Mouse (Mus musculus) regulatory T cell (primary cell): ENCODE results near the gene Alpk3.

Source experiments
- in situ Hi-C: fragments of 300-600 bp; cut with MboI, MseI; formaldehyde crosslinking; loops from one replicate; pipeline ENCODE4 v1.15.1; 2025; ENCODE audit warnings: high pct_unique_total_duplicates

Alpk3 gene

DNA sequence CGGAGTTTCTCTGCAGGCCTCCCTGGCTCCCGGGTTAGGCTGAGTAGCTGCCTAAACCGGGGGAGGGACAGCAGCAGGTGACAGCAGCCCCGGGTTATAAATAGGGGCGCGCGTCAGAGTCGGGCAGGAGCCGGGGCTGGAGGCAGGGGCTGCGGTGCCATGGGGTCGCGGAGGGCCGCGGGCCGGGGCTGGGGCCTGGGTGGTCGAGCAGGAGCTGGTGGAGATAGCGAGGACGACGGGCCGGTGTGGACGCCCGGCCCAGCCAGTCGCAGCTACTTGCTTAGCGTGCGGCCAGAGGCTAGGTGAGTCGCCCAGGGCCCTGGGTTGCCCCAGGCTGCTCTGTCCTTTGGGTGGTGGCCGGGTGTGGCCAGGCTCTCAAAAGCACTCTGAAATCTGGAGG lies at the start of gene Alpk3:
TSS of gene Alpk3 (plus strand) at position 130 of the 400 bp plus-strand sequence.
- in situ Hi-C loops: loop anchor here (10.0 kb wide), 1 partner anchor 173 kb away; no protein-coding TSS in a partner anchor

DNA sequence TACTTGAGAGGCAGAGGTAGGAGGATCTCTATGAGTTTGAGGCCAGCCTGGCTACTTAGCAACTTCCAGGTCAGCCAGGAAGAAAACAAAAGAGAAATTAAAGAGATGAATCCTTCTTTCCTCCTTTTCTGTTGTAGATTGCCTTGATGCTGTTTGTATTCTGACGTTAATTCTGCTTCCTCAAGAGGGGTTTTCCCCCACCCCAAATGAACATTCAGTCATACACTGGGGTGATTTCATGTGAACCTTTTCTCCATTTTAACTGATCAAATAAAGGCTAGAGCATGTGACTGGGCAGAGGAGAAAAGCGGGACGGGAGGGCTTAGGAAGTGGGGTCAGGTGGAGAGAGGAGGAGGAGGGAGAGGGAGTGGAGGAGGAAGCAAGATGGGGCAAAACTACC lies 49.1 kb upstream of the Alpk3 start:
- in situ Hi-C loops: no loop called here

DNA sequence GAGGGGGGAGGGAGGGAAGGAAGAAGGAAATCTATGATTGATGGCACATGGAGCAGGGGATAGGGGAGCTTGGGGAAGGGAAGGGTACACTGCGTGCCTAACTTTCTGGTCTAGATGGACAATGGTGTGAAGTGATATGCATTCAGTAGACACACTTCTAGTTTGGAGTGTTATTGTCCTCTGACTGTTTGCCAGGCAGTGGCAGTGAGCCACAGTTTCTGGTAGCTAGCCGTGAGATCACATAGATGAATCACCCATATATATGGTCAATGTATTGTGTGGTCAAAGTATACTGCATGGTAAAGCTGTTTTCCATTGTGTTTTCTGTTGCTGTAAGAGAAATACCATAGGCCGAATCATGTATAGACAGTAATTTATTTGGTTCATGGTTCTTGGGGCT lies 45.8 kb upstream of the Alpk3 start:
- in situ Hi-C loops: no loop called here

DNA sequence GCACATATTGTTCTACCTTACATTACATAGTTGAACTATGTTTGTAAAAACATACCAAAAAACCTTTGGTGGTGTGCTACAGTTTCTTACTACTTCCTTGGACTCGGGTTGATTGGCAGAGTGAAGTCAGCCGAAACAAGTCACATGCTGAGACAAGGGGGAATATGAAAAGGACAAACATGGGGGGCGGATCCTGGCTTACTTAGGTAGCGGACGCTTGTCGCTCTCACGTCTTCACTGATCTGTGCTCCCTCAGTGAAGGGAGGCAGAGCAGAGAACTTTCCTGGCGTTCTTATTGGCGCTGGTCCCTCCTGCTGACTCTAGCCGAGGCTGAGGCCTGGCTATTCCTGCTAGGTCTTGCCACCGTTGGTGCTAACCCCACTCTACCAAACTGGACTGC lies 37.1 kb upstream of the Alpk3 start:
- in situ Hi-C loops: loop anchor here (5.0 kb wide), 1 partner anchor 38 kb away; no protein-coding TSS in a partner anchor

DNA sequence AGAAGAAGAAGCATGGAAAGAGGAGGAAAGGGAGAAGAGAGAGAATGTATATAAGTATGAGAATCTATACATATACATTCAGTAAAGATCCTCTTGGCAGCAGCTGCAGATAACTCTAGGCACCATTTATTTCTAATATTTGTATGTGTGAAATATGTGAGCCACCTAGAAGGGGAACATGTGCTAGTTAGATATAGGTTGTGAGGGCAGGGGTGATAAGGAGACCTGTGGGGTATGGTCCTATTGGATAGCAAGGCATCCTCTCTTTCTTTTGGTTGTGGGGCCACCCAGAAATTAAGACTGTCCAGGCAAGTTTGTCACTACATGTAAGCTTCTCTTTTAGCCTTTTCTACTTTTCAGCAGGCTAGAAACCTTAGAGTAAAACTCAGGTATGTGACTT lies 34.7 kb upstream of the Alpk3 start:
- in situ Hi-C loops: loop anchor here (5.0 kb wide), 1 partner anchor 40 kb away; no protein-coding TSS in a partner anchor

DNA sequence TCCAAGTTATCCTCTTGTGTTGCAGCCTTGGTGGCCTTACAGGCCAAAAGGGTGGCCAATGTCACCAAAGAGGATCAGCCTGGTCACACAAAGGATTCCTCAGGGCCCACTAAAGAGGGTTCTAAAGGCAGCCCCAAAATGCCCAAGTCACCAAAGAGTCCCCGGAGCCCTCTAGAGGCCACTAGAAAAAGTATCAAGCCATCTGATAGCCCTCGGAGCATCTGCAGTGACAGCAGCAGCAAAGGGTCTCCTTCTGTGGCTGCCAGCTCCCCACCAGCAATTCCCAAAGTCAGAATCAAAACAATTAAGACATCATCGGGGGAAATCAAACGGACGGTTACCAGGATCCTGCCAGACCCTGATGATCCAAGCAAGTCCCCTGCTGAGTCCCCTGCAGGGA lies 33.3 kb upstream of the Alpk3 start:
- in situ Hi-C loops: loop anchor here (5.0 kb wide), 1 partner anchor 42 kb away; no protein-coding TSS in a partner anchor

DNA sequence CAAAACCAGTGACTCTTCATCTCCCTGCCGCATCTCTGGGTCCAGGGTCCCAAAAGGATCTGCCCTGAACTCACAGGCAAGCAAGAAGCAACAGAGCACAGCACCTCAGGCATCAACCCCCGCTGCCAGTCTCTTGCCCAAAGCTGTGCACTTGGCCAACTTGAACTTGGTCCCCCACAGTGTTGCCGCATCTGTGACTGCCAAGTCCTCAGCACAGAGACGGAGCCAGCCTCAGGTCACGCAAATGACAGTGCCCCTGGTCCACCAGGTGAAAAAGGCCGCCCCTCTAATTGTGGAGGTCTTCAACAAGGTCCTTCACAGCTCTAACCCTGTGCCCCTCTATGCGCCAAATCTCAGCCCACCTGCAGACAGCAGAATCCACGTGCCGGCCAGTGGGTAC lies 32.7 kb upstream of the Alpk3 start:
- in situ Hi-C loops: loop anchor here (5.0 kb wide), 1 partner anchor 42 kb away; no protein-coding TSS in a partner anchor

DNA sequence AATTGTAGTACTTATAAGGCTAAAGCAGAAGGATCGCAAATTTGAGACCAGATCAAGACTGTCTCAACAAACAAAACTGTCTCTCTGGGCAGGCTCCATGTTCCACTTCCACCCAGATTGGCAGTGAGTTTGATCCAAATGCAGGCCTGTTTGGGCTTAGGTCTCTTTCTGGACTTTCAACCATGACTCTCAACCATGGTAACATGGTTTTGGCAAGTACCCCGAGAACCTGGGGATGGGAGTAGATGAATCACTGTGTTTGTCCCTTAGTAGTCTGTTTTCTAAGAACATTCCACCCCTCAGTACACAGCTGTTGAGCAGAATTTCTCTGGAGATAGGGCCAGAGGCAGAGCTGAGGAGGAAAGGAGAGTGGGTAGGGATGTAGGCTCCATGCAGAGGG lies 31.6 kb upstream of the Alpk3 start:
- in situ Hi-C loops: no loop called here

DNA sequence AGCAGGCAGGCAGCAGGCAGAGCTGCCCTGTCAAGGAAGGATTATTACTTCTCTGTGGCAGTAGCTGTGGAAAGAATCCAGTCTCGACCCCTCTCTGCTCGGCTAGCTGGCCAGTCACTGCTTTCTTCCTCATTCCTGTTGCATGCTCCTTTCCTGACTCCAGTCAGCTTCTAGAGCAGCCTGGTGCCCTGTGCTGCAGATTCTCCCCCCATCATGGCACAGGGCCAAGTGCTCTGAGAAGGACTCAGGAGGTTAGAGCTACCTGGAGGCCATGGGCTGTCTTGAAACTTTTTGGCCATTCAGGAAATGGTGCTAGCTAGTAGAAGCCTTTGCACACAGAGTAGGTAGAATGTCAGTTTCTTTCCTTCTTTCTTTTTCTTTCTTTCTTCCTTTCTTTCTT lies 17.7 kb upstream of the Alpk3 start:
- in situ Hi-C loops: no loop called here

DNA sequence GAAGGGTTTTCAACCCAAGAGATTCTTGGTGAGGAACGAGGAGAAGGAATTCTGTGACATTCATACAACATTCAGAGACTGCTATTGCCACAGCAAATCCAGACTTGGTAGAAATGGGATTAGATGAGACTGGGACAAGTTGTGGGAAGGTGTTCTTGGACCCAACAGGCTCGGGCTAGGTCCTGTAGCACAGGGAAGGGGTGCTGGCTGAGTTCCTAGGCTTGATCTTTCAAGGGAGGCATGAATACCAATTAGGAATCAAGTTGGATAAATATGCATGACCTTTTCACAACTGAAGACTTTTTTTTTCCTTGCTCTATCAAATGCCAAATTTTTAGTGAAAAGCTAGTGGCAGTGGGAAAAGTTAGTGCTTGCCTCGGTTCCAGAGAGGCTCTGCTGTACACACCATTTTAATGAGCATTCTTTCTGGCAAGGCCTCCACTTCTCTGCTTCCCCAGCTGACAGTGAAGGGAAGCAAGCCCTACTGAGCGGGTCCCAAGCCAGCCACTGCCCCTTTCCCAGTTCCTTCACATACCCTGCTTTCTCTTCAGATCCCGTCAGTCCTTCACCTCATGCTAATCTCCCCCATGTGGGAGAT lies 14.3 kb upstream of the Alpk3 start:
- in situ Hi-C loops: no loop called here

DNA sequence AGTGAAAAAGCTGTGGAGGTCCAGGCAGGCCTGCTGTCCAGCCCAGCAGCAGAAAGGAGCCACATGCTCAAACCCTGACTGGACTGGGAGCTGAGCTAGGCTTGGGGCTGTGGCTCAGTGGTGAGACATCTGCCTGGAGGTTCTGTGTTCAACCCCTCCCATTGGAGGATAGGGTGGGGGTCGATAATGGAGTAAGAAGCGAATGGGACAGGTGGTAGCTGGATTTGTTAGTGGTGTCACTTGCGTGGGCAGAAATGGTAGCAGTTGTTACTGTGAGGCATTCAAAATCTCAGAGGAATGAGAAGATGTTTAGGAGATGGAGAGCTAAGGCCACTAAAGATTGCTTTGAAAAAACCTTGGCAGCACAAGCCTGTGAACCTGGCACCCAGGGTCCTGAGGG lies 9.6 kb upstream of the Alpk3 start:
- in situ Hi-C loops: no loop called here

DNA sequence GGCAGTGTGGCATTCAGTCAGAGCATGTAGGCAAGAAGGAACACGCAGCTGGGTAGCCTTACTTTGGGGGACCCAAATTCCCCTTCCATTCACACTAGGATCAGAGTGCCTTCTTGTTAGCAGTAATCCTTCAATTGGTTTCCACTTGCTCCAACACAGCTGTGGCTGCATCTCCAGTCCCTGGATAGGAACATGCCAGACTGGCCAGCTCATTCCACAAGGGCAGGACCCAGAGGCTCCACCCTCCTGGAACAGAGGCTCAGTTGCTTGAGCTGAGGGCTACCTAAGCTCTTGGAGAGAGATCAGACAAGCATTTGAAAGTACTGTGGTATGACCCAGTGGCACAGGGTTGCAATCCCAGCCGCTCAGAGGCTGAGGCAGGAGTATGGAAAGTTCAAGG lies 8.9 kb upstream of the Alpk3 start:
- in situ Hi-C loops: no loop called here

DNA sequence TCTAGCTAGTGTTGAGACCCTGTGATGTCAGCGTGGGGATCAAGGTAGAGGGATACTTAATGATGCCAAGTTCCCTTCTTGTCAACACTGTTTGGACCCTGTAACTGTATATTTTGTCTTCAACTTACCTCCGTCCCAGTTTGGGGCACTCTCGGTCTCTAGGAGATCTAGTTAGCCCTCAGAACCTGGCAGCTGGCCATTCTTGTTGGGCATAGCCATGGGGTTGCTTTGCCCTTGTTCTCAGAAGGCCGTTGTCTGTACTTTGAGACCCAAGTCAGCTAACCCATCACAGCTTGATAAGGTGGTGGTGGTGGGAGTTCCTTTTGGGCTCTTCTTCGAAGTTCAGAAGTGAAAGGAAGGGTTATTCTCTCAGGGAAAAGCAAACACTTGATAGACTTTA lies 7.4 kb upstream of the Alpk3 start:
- in situ Hi-C loops: loop anchor here (10.0 kb wide), 1 partner anchor 165 kb away; no protein-coding TSS in a partner anchor

DNA sequence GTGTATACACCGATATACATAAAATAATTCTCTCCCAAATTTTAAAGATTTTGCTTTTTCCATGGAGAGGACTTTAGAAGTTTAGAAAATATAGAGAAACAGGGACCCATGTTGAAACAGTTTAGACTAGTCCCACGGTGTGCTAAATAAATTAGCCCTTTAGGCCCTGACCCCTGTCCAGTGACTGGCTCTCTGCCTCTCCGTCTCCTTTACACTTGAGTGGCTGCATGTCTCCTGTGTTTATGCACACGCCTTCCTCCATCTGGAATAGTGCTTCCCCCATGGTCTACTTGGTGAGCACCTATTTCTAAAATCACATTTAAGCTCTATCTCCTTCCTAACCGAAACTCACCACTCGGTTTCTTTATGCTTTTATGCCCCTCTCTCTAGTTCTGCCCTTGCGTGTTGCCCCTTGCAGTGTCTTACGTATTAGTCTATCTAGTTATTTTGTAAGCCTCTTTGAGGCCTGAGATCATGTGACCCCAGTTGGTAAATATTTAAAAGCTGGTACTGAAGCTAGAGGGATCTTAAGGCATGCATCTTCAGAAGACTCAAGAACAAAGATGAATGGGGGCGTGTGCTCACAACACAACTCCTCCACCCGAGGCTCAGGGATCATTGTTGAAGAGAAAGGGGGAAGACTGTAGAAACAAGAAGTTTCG lies 1.6 kb upstream of the Alpk3 start:
- in situ Hi-C loops: loop anchor here (10.0 kb wide), 1 partner anchor 171 kb away; no protein-coding TSS in a partner anchor

DNA sequence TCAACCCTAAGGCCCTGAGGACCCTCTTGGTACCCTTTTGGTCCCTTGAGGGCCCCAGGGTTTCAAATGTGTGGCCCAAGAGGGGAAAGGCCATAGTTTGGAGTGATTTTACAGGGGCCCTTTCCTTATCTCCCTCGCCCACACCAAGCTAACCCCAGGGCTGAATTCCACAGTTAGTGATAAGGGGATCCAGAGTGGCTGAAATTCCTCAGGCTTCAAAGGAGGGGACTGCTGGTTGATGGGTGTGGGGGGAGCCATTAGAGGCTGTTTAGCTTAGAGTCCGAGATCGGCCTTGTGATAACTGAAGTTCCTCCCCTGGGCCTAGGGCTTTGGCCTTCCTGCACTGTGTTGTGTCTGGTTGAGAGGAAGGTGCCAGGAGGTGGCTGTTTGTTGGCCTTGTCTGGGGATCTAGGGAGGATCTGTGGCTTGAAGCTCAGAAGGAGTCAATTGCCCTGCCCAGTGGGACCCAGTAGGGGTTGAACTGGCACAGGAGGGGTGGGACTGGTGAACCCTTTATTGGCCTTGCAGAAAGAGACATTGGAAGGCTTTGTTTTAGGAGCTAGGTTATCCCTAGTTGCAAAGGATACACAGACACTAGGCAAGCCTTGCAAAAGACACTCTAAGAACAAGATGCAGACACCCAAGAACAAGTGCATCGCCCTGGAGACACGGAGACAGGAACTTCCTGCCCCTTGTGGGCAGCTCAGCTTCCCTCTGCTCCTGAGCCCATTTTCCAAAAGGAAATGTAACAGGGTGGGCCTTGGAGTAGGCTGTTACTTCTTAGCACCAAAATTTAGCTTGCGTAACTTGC lies 706 bp downstream of the Alpk3 start:
- in situ Hi-C loops: loop anchor here (10.0 kb wide), 1 partner anchor 173 kb away; no protein-coding TSS in a partner anchor

DNA sequence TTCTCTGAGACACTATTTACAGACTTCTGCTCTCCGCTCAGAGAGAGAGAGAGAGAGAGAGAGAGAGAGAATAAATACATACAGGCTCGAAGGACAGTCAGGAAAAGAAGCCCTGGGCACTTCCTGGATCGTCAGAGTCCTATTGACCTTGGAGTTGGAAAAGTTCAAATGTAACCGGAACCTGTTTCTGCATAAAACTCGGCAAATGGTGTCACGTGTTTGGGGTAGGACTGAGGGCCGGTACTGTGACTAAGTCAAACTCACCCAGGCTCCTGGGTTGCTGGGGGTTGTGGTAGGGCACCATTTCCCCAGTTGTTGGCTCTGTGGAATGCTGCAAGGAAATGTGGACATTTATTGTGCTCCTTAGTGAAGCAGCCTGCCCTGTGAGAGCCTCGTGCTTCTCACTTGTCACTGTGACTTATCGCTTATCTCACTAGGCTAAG lies 1.3 kb downstream of the Alpk3 start:
- in situ Hi-C loops: loop anchor here (10.0 kb wide), 1 partner anchor 174 kb away; no protein-coding TSS in a partner anchor

DNA sequence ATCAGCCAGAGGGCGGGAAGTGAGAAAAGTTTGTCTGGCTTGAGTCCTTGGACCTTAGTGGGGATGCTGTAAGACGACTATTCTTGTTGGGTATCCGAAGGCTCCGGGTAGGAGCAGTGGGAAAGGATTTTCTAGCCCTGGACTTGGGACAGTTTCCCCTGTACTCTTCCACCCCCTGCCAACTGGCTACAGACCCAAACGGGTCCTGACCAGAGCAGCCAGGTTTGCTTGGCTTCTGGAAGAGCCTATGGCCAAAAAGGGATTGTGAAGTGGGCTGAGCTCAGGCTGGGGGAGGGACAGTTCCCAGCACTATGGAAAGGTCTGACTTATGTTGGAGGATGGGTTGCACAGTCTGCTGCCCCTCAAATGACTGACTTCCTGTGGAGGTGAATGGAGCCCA lies 2.0 kb downstream of the Alpk3 start:
- in situ Hi-C loops: loop anchor here (10.0 kb wide), 1 partner anchor 175 kb away; no protein-coding TSS in a partner anchor

DNA sequence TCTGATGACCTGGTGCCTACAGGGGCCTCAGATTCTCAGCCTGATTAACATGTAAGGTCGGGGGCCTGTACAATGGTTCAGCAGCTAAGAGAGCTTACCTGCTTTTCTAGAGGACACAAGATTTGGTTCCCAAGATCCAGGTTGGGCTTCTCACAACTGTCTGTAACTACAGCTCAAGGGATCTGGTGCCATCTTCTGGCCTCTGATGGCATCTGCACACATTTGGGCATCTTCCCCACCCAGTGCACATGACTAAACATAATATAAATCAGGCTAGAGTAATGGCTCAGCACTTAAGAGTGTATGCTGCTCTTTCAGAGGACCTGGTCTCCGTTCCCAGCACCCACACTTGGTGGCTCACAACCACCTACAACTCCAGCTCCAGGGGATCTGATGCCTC lies 3.5 kb downstream of the Alpk3 start:
- in situ Hi-C loops: no loop called here

DNA sequence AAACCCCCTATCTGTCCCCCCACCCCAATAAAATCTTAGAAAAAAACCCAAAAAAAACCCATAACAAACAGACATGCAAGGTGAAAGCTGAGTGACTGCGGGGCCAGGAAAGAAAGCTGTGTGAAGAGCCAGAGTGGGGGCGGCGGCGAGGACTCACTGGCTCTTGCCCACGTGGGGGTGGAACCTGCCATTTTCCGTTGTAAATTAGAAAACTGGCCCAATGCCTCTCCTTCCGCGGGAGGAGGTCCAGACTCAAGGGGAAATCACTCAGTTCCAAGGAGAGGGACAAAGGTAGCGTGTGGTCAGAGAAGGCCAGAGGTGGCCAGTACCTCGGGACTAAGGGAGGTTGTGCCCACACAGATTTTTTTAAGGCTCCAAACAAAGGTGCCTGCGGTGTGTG lies 4.5 kb downstream of the Alpk3 start:
- in situ Hi-C loops: no loop called here

DNA sequence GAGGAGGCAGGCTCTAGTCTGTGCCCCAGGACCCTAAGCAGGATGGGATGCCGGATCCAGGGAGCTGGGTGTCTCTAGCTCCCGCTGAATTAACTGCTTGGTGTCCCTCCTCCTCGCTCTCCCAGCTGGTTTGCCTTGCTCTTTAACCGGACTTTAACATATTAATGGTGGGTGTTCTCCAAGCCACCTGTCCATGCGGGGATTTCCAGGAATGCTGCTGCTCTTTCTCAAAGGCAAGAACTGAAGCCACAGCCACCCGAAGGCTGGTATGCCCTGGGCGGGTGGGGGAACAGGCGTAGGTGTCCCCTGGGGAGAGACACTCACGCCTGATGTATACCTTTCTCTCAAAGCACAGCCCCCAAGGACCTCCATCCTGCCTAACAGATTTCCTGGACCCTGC lies 5.9 kb downstream of the Alpk3 start:
- in situ Hi-C loops: no loop called here

DNA sequence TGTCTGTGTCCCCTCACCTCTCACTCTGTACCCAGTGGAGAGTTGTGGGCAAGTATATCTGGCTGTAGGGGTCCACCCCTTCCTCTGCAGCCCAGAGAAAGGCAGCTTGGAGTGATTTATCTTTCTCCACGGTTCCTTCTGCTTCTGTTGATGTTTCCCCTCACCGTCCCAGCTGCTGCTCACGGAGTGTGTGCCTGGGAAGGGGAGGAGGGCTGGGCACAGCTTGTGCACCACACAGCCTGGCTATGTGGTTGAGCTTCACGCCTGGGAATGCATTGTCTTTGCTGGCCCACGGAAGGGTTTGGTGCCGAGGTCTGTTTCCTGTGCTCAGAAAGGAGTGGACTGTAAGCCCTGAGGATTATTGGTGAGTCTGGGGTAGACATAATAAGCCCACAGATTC lies 9.3 kb downstream of the Alpk3 start:
- in situ Hi-C loops: no loop called here

DNA sequence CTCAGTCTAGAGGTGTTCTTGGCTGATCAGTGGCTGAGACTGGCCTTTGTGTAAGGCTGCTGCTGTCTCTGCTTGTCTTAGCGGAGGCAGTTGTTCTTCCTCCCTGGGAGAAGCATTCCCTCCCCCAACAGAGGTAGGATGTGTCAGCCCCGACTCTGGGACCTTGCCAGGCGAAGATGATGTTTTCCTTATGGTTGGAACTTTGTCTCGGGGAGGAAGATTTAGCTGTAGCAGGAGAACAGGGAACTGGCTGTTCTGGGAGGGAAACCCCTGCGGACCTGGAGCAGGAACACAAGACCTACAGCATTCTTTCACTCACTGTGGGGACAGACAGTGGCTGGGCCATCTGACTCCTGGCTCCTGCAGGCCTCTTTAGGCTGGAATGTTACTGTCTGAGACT lies 15.1 kb downstream of the Alpk3 start:
- in situ Hi-C loops: loop anchor here (10.0 kb wide), 1 partner anchor 1538 kb away; no protein-coding TSS in a partner anchor
